Comparison of ENCODE assay signal across 19 mouse cellular contexts in the genomic region with DNA sequence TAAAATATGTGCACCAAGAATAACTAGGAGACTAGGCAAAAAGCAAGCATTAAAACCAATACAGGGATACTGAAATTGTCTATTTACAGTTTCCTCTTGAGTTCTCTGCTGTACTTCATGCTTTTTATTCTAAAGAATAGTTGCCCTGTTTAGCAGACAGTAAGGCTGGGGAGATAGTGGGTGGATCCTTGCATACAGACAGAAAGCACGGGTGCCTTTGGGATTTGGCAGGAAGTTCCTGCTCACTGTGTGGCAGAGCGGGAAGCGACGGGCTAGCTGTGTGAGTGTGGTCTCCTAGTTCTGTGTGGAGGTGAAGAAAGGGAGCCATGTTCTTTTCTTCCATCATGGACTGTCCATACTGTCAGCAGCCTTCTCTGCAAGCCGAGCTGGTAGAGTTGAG.
"Had no signal": no experiment of that assay in that cellular context is flagged by ENCODE, and none has a peak within 500 bp of the region (broad histone marks: within the 10 kb centered on the region; RNA-seq: fewer than 3 reads in every experiment).

No protein-coding gene starts in this region.

- H3K4me3 ChIP-seq: liver, embryonic 13.5 days; liver, embryonic 15.5 days; lung, embryonic 15.5 days; megakaryocyte, embryonic 14.5 days; midbrain, embryonic 12.5 days; midbrain, embryonic 15.5 days; neural tube, embryonic 12.5 days; stomach, embryonic 15.5 days had no signal

- H3K4me1 ChIP-seq: liver, embryonic 13.5 days; liver, embryonic 15.5 days; lung, embryonic 15.5 days; megakaryocyte, embryonic 14.5 days; midbrain, embryonic 12.5 days; midbrain, embryonic 15.5 days; neural tube, embryonic 12.5 days; stomach, embryonic 15.5 days had no signal

- H3K36me3 ChIP-seq: liver, embryonic 15.5 days had no signal

- ATAC-seq: liver, postnatal 0 days; lung, postnatal 0 days; midbrain, embryonic 15.5 days had no signal

- DNase-seq: liver, embryonic 13.5 days; liver, postnatal 0 days; lung, adult 2 months; lung, postnatal 14 days; lung, postnatal 36 days; right cerebral cortex, postnatal 14 days; thymus, adult 18-20 months; thymus, postnatal 14 days; thymus, postnatal 36 days had no signal

- H3K27ac ChIP-seq: liver, embryonic 13.5 days; liver, embryonic 15.5 days; lung, embryonic 15.5 days; macrophage; midbrain, embryonic 12.5 days; midbrain, embryonic 15.5 days; neural tube, embryonic 12.5 days; stomach, embryonic 15.5 days; stomach, postnatal 0 days had no signal

- H3K27me3 ChIP-seq: liver, embryonic 13.5 days; liver, embryonic 15.5 days; lung, embryonic 15.5 days; megakaryocyte, embryonic 14.5 days; midbrain, embryonic 12.5 days; midbrain, embryonic 15.5 days; neural tube, embryonic 12.5 days; stomach, embryonic 15.5 days had no signal
